Mouse (Mus musculus) bone marrow macrophage, adult 2 months (primary cell): ENCODE results near the gene Man1a.

Experiments used
- CTCF ChIP-seq: IDR thresholded peaks from 2 replicates; pipeline ENCODE4 v1.5.1; 2012; ENCODE audit warnings: low read depth, mild to moderate bottlenecking, low read length, moderate library complexity
- POLR2A ChIP-seq: IDR thresholded peaks from 2 replicates; pipeline ENCODE4 v1.6.1; 2012; ENCODE audit warnings: mild to moderate bottlenecking, low read depth, low read length, borderline replicate concordance

DNA sequence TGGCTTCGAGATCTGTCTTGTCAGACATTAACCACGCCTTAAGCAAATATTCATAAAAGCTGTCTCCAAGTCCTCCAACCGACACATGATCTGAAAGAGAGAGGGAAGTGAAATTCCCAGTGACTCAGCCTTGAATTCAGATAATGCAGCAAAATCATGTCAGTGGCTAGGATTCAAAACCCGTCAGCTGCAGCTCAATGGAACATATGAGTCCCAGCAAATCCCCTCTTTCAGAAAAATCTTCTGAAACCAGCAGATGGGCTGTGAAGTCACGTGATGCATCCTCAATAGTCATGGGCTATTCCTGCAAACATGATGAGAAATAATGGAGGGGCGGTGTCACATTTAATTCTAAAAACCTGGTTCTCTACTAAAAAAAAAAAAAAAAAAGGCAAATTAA is 151.0 kb downstream of the Man1a start:
- TF ChIP-seq POLR2A (no peak), CTCF (no peak)
